Mouse (Mus musculus): ENCODE data around the gene Taf4. TPM values are rescaled to one million over a fixed set of nuclear protein-coding genes. Genes with fewer than 3 reads are reported as not detected.

Gene Taf4
- polyA plus RNA-seq, 1 experiment: 8.6 TPM

- WGBS: 22% methylated on average over 5 of the region's 5 CpGs
- DNase-seq (ENCODE audit: low read depth, low spot score): no peak
Observed at GRCm38 (mm10) chr2:179873315-179873714, 103.1 kb downstream of the Taf4 start.

- WGBS: 62% methylated on average over 5 of the region's 5 CpGs
- DNase-seq (ENCODE audit: low read depth, low spot score): no peak
Observed at GRCm38 (mm10) chr2:179872724-179873123, 103.7 kb downstream of the Taf4 start.

GRCm38 (mm10) chr2:179869871-179870270 lies 106.6 kb downstream of the Taf4 start:
- no peak for DNase-seq (ENCODE audit: low read depth, low spot score)
- WGBS: 16% methylated on average over 2 of the region's 2 CpGs

- WGBS: 48% methylated on average over 3 of the region's 3 CpGs
- DNase-seq (ENCODE audit: low read depth, low spot score): no peak
Observed at GRCm38 (mm10) chr2:179867669-179868068, 108.8 kb downstream of the Taf4 start.

GRCm38 (mm10) chr2:179865097-179865496 lies 111.3 kb downstream of the Taf4 start:
- DNase-seq (ENCODE audit: low read depth, low spot score): no peak
- 67% methylated on average over 5 of the region's 5 CpGs for WGBS

GRCm38 (mm10) chr2:179863266-179863665 lies 113.2 kb downstream of the Taf4 start:
- WGBS: 58% methylated on average over 3 of the region's 3 CpGs
- no peak for DNase-seq (ENCODE audit: low read depth, low spot score)

- no peak for DNase-seq (ENCODE audit: low read depth, low spot score)
- WGBS: 61% methylated on average over 3 of the region's 3 CpGs
Observed at GRCm38 (mm10) chr2:179862676-179863075, 113.8 kb downstream of the Taf4 start.

Other genes starting within 250 kb of the Taf4 start
- 15.4 and 15.8 TPM in 2 replicates for gene Lsm14b, start 48.3 kb upstream of the Taf4 start, polyA plus RNA-seq (2012; rRNA removed)
- gene Psma7, start 65.8 kb upstream of the Taf4 start, polyA plus RNA-seq (2012; rRNA removed): 184 and 209 TPM in 2 replicates
- gene Ss18l1, start 65.9 kb upstream of the Taf4 start, polyA plus RNA-seq (2012; rRNA removed): 2.8 and 4.8 TPM in 2 replicates
- 13.7 and 14.9 TPM in 2 replicates for gene Mtg2, start 93.9 kb upstream of the Taf4 start, polyA plus RNA-seq (2012; rRNA removed)
- 0.10 TPM in 1 of 2 replicates, not detected in the other for gene Hrh3, start 127.8 kb upstream of the Taf4 start, polyA plus RNA-seq (2012; rRNA removed)
- 21.8 and 22.3 TPM in 2 replicates for gene Osbpl2, start 142.7 kb upstream of the Taf4 start, polyA plus RNA-seq (2012; rRNA removed)
- 86.1 and 91.2 TPM in 2 replicates for gene Adrm1, start 194.8 kb upstream of the Taf4 start, polyA plus RNA-seq (2012; rRNA removed)
- 29.5 and 32.7 TPM in 2 replicates for gene Lama5, start 249.2 kb upstream of the Taf4 start, polyA plus RNA-seq (2012; rRNA removed)